Mouse (Mus musculus) Muller cell, postnatal 12 days (primary cell): ENCODE results near the gene Rrp9.

Source experiments
- DNase-seq: peaks from one replicate; pipeline ENCODE4 v3.0.0-alpha.2; 2015; ENCODE audit errors: inconsistent ontology term

The Rrp9 gene

DNA sequence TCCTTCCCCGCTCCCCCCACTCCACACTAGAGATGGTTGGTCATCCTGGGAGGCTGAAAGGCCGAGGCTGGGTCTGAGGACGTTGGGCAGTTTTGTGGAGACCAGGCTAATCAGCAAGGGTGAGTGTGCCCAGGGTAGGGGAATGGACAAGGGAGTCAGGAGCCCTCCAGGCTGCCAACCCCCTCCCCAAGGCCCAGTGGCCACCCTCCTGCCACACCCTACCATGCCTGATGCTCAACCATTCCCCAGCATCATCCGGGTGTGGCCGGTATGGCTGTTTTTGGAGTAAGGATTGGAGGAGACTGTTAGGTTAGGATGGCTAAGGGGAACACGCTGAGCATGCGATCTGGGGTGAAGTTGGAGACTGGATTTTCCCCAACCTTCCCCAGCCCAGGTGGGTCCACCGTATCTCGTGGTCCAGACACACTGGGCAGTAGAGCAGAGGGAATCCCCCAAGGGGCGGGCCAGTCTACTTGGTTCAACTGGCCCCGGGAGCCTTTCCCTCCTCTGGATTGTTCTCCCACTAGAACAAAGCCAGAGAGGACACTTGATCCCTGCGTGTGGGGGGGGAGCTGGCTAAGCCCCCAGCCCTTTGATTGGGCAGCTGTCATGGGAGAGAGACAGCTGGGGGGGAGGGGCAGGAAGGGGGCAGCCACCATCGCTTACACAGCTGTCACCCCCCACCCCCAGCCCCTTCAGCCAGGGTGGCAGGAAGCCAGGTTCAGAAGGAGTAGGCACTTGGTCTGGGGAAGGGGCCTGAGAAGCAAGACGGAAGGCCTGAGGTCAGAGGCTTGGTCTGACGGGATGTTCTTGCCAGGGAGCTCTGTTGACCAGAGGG, 19.2 kb upstream of the Rrp9 start:
- peak; percentile 47 for DNase-seq

DNA sequence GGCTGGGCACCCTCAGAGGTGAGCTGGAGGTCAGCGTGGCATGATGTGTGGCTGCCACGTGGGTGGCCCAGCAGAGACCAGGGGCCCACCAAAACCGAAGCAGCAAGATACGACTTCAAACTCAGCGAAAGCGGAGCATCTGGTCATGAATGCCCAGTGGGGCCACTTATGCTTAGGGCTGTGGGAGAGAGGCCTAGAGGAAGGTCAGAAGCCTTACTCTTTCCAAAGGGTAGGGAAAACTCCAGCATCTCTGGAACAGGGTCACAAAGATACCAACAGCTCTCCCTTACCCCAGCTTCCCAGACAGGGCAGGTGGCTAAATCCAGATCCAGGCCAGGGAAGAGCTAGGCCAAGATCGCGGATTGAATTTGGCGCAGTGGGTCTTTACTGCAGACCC, 18.6 kb upstream of the Rrp9 start:
- DNase-seq, result no peak

DNA sequence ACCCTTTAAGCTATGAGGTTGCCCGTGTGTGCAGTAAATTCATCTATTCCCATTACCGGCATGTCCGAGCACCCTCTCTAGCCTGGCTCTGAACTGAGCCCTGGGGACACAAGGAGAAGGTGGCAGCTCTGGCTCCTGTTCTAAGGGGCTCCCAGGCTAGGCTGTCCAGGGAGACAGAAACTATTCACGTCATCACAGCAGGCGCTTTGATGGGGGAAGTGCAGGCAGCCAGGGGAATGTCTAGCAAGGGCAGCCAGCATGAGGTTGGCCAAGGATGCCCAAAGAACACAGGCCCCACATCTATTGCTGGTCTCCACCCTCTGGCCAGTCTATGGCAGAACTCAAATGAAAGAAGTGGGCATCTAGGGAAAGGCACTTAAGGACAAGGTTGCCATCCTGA, 17.8 kb upstream of the Rrp9 start:
- DNase-seq, result no peak

DNA sequence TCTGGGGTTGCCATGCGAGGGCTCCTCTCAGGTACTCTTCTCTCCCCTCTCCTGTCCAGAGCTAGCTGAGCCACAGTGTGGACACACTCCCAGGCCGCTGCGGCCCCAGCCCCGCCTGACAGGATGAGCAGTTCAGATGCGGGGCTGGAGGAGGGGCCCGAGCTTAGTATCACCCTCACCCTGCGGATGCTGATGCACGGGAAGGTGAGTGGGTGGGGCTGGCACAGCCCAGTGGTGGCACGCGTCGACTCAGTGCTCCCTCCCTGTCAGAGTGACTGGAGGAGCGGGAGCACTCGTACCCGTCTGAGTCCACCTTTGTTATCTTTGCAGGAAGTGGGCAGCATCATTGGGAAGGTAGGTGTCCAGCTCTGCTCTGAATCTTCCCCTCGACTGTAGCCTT, 15.8 kb upstream of the Rrp9 start:
- DNase-seq, result no peak

DNA sequence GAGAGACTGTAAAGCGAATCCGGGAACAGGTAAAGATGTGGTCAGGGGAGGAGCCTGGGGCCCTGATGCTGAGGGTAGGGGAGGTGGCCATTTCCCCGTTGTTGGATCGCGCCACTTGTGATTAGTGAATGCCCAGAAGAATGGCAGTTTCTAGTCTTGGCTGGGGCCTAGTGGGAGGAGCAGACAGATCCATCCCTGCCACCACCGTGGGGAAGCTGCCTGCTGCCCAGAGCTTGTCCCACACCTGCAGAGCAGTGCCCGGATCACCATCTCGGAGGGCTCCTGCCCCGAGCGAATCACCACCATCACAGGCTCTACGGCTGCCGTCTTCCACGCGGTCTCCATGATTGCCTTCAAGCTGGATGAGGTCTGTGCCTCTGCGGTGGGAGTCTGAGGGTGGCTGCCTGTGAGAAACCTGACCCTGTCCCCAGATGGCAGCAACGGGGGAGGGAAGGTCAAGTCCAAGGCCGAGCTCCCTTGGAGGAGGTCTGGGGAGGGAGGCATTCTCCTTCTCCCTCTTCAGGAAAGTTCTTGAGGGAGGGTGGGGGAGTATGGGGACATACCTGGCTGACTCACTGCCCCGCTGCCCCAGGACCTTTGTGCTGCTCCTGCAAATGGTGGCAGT, 15.2 kb upstream of the Rrp9 start:
- no peak for DNase-seq

DNA sequence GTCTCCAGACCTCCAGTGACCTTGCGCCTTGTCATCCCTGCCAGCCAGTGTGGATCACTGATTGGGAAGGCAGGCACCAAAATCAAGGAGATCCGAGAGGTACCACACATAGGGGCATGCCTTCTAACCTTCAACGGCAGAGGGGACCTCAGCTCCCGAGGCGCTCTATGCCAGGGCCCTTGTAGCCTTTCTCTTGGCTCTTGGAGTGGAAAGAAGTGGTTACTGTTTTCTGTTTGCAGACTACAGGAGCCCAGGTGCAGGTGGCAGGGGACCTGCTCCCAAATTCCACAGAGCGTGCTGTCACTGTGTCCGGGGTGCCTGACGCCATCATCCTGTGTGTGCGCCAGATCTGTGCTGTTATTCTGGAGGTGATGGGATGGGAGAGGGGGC, 14.7 kb upstream of the Rrp9 start:
- no peak for DNase-seq

DNA sequence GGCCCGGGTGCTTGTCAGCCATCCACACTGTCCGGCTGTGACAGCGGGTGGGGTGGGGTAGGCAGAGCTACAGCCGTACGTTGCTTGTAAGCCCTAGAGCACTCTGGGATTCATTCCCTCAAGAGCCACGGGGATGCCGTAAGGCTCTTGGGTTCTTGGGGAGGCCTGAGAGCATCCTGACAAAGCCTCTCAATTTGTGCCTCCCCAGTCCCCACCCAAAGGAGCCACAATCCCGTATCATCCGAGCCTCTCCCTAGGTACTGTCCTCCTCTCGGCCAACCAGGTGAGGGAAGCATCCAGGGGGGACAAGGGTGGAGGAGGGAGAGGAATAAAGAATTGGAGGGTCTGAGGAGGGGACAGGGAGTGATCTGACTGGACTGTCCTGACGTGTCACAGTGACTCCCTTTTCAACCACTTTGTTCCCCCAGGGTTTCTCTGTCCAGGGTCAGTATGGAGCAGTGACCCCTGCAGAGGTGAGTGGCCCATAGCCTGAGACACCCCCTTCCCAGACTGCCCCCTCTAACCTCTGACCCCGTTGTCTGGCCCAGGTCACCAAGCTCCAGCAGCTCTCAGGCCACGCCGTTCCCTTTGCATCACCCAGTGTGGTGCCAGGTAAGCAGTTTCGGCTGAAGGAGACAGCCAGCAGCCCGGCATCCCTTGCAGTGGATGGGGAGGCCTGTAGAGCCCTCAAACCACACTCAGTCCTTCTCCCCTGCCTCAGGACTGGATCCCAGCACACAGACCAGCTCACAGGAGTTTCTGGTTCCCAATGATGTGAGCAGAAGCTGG, 13.9 kb upstream of the Rrp9 start:
- DNase-seq, result no peak

DNA sequence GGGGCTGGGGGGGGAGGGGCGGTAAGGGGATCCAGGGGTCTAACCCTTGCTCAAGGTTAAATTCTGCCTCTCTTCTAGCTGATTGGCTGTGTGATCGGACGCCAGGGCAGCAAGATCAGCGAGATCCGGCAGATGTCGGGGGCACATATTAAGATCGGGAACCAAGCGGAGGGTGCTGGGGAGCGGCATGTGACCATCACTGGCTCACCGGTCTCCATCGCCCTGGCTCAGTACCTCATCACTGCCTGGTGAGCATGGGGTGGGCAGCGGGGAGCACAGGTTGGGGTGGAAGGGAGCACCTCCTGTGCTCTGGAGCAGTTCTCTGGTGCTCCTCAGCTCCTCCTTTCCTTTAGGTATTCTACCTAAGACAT, 13.3 kb upstream of the Rrp9 start:
- no peak for DNase-seq

DNA sequence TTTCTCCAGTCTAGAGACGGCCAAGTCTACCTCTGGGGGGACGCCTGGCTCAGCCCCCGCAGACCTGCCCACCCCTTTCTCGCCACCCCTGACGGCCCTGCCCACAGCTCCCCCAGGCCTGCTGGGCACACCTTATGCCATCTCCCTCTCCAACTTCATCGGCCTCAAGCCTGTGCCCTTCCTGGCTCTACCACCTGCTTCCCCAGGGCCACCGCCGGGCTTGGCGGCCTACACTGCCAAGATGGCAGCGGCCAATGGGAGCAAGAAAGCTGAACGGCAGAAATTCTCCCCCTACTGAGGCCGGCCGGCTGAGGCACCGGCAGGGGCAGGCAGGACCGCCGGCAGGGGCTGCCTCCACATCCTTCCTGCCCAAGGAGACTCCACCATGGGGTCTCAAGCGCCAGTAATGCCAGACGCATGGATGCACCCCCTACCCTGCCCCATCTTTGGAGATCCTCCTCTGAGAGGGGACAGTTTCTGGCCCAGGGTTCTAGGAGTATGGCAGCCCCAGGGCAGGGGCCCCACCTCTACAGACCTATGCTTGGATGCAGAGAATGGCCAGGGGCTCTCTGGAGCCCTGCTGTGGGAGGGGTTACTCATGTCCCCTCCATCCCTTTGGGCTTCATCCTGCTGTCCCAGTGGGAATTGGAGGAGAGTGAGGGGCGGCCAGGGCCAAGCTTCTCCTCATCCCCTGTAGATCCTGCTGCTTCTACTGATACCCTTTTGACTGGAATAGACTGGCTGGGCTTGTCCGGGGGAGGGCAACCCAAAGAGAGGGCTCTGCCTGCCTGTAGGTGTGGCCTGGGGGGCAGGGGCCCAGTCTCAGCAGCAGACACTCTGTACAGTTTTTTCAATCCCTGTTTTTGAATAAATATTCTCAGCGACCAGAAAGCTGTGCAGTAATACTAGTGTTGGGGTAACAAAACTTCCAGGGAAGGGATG, 12.4 kb upstream of the Rrp9 start:
- no peak for DNase-seq

DNA sequence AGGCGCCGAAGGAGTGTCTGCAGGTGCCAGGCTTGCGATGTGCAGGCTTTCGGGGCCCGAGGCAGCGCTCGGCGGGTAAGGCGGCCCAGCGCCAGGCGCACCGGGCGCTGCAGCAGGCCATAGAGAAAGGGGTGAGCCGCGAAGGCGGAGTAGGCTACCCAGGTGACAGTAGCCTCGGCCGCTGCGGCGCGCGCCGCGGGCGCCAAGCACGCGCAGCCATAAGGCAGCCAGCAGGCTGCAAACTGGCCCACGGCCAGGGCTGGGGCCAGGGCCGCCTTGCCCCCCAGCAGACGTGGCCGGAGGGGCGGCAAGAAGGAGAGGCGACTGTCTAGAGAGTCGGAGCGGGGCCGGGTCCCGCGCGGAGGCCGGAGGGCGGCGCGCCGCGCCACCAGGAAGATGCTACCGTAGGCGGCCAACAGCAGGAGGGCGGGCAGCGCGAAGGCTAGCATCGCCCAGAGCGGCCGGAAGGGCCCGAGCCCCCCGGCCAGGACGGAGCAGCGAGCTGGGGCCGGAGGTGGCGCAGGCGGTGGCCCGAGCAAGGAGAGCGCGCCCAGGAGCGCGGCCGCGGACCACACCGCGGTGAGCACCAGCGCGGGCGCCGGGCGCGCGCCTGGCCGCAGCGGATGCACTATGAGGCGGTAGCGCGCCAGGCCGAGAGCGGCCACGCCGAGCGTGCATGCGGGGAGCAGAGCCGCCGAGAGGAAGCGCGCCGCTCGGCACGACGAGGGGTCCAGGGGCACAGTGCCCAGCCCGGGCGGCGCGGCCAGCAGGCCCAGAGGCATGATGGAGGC, 10.8 kb upstream of the Rrp9 start:
- peak; percentile 79 for DNase-seq

DNA sequence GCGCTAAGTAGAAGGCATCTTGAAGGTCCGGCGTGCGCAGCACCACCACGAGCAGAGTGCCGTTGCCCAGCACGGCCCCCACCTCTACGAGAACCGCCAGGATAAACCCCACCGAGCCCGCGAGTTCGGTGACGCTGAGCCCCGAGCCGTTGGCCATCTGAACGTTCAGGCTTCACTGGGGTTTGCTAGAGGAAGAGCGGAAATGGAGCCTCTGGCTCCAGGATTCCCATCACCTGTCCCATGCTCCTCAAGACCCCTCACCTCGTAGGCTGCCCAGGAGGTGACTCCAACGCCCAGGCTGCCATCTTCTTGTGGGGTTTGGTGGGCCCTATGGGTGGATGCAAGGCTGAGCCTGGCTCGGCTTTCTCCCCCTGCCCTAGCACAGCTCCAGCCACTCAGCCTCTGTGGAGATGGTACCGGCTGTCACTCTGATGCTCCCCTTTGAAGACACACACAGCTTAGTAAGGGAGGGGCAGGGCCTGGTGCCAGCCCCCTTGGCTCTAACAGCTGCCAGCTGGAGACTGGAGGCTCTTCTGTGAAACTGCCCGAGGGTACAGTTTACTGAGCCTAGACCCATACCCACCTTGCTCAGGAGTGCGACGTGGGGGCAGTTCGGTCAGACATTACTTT, 10.1 kb upstream of the Rrp9 start, which contains the start of gene Gpr62:
Gene Gpr62 (minus strand): TSS at position 368 of the 630 bp plus-strand sequence.
- peak; percentile 75 for DNase-seq

DNA sequence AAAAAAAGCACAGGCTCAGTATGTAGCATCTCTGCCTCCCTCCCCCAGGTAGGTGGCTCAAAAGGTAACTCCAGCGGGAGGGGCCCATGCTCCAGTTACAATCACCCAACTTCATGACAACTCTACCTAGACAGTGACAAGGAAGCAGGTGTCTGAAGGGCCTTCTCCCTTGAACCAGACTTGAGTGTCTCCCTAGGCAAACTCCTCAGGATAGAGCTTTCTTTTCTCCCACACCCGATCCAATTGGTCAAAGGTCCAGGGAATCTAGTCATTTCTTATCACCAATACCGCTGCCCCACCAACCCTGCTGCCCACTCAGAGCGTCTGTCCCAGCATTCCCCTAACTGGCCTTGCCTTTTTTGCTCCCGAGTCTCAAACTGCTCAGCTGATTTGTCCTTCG, 9.0 kb upstream of the Rrp9 start:
- no peak for DNase-seq

DNA sequence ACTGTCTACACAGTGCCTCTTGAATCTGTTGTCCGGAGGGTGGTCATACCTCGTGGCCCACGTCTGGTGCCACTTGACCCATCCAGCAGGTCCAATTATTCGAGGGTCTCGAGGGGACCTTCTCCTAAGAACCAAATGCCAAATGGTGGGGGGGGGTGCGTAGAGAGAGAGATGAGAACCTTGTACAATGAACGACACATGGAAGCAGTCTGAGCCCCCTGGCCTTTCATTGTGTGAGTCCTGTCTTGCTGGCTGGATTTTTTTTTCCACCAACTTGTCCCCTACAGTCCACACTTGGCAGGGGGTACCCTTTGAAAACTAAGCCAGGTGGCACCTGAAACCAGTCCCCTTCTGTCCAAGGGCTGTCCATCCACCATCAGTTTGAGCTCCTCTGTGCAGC, 8.0 kb upstream of the Rrp9 start:
- no peak for DNase-seq

DNA sequence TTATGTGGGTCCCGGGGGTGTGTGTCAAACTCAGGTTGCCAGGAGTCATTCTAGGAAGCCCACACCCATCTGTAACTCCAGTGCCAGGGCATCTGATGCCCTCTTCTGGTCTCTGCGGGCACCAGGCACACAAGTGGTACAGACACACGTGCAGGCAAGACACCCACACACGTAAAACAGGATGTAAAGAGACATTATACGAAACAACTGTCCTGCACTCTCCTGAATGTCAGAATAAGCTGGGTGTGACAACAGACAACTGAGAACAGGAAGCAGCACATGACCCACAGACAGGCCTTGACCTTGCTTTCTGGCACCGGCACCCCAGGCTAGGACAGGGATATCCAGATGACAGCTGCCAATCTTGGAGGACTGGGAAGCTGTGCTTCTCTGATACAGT, 6.4 kb upstream of the Rrp9 start:
- no peak for DNase-seq

DNA sequence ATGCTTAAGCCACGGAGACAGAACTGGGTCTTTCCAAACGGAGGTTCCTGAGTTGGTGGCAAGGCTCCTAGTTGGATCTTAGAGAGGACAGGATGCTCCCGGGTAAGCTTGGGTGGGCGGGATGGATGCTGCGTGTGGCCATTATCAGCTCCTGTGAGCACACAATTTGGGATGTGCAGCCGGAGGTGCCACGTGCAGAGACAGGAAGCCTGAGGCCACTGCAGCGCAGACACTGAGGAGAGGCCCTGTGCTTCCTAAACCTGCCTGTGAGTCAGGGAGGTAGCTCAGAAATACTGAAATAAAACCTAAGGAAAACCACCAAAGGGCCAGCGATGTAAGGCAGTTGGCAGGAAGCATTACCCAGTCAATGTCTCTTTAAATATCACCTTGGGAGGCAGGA, 6.0 kb upstream of the Rrp9 start:
- no peak for DNase-seq

DNA sequence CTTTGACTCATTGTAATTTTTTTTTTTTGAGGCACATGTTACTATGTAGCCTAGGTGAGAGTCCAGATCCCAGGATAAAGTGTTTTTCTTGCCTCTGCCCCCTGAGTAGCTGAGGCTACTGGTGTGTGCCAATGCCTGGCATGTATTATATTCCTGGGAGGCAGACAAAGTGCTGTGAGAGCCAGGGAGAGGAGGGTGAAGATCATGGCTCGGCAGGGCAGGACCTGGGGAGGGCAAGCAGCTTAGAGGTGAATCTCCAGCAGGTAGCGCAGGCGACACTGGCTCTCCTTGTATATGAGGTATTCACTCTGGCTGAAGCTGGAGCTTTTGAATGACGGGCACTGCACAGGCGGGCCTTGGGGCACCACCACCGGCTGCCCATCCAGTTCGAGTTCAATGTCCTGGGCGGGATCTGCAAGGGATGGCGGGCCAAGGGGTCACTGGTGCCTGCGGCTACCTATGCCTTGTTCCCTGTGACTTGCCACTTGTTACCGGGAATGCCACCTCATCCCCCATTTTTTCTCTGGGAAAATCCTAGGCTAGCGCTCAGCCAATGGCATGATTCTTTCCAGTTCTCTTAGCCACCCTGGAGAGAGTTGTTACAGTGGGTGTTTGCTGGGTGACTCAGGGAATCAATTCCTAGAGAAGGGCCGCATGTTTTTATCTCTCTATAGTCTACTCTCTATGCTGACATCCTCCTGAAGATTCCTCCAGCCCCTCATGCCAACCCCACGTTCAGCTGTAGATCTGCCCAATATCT, 4.6 kb upstream of the Rrp9 start:
- DNase-seq, result no peak

DNA sequence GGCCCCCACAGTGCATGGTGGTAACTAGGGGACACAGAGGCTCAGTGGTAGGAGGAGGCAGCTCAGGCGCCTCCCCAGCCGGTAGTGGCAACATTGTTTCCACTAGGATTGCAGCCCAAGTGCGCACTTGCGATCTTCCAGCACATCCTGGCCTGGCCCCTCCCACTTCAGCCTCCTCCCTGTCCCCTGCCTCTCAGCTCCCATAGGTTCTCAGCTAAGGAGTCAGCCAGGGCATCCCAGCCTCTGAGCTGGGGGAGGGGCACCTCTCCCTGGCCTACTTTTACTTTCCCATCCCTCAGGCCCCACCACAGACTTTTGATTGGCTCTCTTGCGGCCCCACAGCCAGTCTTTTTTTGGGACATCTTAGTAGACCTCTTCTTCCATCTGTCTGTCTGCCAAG, 3.9 kb upstream of the Rrp9 start:
- peak; percentile 91 for DNase-seq

DNA sequence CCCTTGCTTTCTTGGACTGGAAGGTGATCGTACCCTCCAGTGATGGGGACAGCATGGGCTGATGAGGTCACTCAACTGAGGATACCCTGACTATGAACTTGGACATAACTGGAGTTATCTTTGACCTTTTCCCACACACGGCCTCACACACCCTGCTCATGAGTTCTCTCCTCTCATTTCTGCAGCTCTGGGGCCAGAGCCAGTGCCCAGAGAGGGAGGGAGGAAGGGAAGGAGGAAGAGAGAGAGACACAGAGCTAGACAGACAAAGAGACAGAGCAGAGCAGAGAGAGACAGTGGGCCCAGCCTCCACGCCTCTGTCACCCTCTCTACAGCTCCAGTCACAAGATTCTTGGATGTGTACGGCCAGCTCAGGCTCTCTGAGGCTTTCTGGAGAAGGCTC, 3.4 kb upstream of the Rrp9 start:
- DNase-seq, result peak; percentile 55

DNA sequence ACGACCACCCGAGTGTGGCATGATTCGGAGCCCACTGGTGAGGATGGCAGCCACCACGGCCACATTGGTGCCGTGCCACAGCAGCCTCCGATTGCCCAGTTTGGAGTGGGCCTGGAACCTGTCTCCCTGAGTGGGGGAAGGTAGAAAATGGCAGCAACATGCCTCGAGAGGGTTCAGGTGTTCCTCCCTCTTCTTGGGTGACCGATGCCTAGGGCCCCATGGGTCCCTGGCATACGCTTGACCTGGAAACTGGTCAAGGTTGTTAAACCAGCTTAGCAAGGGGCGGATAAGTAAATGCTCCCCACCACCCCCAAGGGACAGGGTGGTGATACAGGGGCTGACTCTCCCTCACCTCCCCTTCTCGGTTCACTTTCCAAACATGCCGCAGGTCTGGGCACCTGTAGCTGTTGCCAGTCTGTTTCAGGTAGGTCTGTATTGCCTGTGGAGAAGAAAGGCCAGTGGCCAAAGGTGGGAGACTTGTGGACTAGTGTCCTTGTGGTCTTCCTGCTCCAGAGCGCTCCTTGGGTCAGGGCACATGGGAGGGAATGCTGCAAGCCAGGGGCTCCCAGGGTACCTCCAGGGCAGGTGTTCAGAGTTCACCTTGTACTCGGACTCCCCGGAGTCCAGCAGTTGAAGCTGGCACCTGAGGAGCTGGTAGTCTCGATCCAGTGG, 2.5 kb upstream of the Rrp9 start:
- DNase-seq, result no peak
